Mouse (Mus musculus) adrenal gland, postnatal 14 days (tissue): ENCODE measurements around the gene Rnf157. TPM values are rescaled to one million over a fixed set of nuclear protein-coding genes. Genes with fewer than 3 reads are reported as not detected.
A peak's percentile ranks its signal among the peaks of the same experiment; 100 is the strongest.

Experiments used
- DNase-seq: peaks from one replicate; pipeline ENCODE4 v3.0.0; 2021; ENCODE audit warnings: mixed read lengths
- total RNA-seq: library from RNA; stranded (reverse); gene quantifications from 2 replicates; pipeline ENCODE4 v1.2.3, GENCODE M21; 2021

Gene Rnf157
- total RNA-seq, 1 experiment from 2014 or later: 8.6 TPM

DNA sequence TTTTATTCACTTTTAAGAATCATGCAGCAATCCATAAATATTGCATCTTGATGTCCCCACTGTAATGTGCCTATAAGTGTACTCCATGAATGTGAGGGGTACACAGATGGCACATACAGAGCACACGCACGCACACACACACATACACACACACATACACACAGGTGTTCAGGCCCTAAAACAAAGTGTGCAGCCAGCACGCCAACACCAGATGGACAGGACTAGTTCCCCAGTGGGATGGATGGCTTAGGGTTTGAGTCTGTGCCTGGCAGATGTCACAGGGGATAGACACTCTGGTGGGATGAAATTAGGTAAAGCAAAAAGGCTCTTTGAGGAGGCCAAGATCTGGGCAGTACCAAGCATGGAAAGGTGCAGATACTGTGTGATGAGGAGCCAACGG lies 76.4 kb downstream of the Rnf157 start:
- no peak for DNase-seq

DNA sequence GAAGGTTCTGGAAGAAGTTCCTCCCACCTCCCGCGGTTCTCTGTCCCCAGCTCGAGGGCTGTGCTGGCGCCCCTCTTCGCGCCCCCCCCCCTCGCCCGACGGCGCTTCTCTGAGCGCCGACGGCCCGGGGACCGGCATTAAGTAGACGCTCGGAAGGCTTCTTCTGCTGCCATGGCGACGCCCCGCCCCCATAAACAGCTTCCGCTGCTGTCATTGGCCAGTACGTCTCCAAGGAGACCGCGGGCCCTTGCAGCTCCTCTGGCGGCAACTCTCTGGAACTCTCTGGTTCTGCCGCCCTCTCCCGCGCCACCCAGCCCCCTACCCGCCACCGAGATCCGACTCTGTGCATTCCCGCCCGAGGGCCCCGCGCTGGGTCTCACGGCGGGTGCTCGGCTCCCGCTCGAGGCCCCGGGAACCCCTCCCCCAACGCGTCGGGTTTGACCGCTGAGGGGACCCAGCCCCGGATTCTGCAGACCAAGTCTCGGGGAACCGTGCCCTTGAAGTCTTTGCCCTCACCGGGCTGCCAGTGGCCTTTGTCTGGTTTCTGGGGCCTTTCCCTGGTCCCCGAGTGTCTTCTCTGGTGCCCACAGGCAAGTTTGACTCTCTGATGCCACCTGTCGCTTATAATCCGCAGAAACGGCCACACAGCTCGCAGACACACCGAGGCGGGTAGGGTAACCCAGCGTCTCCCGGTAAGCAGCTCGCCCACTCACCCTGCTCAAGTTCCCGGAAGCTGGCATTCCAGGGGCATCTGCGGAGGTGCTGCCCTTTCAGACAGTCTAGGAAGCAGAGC lies 77.4 kb downstream of the Rnf157 start, which contains the start of gene Foxj1:
TSS of gene Foxj1 (minus strand) at position 156 of the 793 bp plus-strand sequence.
- DNase-seq: peak; percentile 98

DNA sequence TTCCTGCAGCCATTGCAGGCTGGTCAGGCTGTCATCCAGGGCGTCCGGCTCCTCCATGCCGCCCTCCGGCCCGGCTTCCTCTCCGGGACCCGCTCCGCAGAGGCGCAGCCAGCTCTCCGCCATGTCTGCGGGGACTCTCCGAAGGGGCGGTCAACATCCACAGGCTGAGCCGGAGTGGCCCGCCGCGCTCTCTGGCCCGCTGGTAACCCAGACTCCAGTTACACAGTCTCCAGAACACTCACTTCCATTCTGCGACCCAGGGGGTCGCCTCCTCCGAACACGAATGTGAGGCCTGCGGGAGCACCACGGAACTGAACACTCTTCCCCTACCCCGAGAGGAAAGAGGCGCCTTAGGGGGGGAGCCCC lies 78.4 kb downstream of the Rnf157 start:
- DNase-seq: no peak

DNA sequence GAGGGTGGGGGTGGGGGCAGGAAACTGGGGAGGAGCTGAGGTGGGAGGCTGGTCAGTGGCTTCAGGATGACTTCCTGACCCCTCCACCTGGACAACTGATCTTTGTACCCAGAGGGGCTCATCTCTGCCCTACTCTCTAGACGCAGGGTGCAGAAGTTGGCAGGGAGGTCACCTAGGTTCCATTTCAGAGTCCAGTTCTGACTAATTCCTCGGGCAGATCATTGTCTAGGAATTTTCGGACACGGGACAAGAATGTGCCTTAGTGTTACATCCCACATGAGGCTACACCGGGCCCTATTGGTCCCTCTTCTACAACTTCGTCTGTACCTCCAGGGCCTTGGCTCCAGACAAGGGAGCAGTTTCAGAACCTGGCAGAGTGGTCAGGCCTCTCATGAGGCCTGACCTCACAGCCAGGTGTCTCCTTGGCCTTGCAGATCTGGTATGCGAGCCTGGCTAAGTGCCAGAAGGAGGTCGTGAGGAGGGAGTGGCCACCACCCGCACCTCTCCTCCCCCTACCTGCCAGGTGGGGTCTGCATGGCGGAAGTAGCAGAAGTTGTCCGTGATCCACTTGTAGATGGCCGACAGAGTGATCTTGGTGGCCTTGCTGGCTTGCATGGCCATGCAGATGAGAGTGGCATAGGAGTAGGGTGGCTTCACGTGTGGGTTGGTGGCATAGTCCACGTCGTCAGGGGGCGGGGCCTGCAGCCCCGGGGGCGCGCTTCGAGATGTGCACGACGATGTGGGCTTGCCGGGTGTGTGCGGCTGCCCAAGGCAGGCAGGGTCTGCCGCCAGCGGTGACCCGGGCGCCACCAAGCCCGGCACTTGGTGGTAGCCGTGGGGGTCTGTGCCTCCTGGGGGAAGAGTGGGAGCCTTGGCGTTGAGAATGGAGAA lies 79.1 kb downstream of the Rnf157 start:
- no peak for DNase-seq

DNA sequence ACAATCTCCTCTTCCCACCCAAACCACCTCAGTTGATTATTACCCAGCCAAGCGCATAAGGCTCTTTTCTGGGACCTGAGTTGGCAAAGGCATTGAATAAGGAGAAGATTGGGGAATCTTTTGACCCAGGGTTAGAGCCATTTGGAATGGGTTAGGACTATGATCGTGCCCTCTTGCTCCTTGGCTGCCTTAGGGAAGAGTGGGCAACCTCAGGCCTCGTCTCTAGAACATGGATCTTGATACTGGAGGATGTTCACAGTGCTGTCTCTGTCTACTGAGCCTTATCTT lies 79.9 kb downstream of the Rnf157 start:
- DNase-seq: no peak

DNA sequence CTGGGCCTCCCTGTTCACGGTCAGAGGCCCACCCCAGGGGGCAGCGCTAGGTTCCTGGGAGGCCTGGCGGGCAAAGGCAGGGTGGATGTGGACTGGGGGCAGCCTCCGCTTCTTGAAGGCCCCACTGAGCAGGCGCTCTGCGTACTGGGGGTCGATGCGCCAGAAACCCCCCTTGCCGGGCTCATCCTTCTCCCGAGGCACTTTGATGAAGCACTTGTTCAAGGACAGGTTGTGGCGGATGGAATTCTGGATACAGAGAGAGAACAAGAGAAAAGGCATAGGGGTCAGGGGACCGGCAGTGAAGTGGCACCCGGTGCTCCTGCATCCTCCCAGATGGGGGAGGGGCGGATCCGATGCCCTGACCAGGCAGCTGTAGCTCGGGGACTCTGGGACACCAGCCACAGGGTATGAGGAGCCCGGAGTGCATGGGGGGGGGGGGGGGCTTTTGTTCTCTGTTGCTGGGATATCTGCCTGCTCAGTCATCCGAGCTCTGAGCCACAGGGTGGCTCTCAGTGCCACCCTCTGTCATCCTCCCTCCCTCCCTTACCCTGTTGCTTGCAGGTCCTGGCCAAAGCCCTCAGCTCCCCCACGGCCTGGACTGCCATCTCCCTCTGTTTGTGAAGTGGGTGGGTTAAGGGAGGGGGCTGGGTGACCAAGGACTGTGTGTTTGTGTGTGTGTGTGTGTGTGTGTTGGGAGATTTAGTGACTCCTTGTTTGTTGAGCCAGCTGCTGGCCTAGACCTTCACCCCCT lies 80.4 kb downstream of the Rnf157 start:
- peak; percentile 45 for DNase-seq

DNA sequence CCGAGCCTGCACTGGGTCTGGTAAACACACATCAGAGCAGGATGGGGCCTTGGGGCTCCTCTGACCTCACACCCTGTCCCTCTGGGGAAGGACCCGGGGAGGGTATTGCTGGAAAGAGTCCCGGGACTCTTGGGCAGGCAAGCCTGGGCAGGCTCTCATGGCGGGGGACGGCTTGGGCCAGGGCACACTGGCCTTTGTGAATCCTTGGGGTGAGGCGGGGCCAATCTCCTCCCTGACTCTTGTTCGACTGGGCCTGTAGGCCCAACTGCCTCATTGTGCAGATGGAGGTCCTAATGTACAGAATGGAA lies 82.7 kb downstream of the Rnf157 start:
- DNase-seq: no peak

DNA sequence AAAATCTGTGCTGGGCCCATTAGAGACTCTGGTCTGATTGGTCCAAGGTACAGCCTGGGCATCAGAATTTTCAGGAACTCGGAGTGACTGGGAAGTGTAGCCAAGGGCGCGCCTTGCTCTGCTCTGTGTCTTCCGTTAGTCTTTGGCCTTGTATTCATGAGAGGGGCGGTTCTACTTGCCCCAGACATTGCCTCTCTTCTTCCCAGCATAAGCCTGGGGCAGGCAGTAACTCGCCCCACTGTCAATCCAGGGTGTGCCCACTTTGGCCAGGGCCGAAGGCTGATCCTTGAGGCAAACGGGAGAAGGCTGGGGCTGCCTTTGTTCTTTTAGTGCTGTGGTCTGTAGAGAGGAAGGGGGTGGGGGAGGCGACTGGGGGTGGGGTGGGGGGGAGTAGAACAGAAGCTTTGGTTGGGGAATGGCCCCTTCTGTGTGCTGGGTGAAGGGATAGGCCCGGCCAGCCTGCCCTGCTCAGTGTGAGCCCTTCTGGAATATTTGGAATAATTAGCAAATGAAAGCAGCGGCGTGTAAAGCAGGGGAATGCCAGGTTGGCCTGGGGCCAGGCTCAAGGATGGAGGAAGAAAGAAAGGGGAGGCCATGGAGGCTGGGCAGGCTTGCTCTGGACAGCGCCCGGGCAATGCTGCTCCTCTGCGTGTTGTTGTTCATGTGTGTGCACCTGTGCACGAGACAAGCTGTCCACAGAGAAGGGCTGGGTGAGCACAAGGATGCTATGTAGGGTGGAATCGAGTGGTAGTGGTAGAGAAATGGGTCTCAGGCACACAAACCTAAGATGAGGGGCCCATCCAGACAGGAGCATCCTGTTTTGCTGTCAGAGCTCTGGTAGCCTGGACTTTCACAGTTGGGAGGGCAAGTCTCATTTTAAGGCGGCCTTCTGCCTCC lies 83.3 kb downstream of the Rnf157 start:
- DNase-seq: no peak

DNA sequence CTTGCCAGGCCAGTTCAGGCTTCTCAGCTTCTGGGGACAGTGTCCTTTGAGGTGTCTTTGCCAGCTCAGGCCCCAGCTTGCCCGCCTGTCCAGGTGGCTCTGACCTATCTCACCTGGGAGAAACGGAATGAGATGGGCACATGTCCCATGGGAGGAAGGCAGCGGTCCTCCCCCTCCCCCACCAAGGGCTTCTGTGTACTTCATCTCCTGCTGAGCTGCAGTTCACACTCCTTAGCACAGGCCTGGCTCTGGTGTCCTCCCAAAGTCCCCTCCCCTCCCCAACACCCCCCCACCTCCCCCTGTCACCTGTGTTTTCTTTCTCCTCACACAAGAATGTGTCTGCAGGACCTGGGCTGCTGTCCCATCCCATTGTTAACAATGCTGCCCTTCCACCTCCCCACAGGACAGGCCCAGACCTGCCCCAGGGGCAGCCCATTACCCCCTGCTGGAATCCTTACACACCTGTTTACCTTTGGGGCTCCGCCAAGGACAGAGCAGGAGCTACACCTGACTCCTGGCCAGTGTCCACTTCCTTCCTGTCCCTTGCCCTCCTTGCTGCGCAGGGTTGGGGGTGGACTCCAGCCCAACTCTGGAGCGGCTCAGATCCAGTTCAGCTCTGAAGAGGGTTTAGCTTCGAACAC lies 85.7 kb downstream of the Rnf157 start:
- DNase-seq: no peak

DNA sequence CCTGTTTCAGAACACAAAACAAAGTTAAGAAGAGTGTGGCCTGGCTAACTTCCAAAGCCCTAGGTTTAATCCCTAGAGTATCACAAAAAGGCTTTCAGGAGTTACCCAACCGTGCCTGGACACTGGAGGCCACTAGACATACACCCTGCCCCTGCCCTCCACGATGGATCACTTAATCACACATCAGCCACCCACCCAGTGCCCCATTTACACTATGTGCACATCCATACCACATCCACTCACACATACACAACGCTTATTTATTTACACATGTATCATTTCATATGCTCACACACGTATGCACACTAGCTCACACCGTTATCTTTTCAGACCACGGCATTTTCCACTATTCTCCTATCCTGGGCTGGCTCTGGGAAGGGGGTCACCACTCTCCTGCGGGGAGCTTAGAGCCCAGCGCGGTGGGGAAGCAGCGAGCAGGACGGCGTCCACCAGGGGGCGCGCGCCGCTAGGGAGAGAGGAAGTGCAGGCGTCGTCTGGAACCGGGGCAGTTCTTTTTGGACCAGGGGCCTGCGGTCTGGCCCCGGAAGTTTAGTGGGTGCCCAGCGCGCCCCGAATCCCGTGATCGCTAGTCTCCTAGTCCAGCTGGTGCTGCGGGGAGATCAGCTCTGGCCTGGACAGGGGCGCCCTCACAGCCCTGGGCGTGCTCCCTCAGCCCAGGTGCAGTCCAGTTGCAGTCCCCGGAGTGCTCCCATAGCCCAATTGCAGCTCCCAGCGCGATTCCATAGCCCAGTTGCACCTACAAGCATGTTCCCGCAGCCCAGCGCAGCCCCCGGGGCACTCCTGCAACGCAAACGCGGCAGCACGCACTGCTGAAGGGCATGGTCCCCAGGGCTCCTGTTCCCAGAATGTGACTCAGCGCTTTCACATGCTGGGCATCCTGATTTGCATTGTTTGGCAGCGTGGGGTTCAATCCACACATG lies 93.8 kb downstream of the Rnf157 start:
- peak; percentile 95 for DNase-seq

DNA sequence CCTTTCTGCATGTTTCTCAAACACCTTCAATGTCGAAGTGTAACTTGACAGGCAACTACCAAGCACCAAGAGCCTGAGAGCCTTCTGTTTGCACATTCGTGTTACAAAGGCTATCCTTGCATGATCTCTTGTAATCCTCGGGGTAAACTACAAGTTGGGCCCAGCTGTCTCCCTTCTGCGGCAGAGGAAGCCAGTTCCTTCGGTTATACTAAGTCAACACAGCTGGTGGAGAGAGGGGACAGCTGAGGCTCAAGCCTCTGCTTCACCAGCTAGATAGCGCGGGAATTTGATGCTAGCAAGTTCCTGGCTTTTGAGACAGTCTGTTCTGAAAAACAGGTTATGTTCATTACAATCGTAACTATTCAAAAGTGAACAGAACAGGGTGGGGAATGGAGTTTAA lies 100.5 kb downstream of the Rnf157 start:
- no peak for DNase-seq

DNA sequence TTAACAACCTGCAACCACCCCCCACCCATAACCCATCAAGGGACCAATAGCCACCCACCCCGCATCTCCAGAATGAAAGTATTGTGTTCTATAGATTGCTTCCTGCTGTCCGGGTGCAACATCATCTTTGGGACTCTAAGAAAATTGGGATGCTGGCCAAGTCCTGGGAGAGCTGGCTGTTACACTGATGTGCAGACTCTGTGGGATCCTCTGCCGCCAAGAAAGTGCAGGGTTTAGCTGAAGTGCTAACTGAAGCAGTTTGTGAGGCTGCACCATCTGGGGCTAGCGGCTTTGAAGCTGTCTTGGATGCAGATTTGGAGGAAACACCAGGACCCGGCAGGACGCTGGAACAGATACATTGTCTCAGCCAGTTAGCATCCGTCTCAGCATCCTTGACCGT lies 101.7 kb downstream of the Rnf157 start:
- no peak for DNase-seq

DNA sequence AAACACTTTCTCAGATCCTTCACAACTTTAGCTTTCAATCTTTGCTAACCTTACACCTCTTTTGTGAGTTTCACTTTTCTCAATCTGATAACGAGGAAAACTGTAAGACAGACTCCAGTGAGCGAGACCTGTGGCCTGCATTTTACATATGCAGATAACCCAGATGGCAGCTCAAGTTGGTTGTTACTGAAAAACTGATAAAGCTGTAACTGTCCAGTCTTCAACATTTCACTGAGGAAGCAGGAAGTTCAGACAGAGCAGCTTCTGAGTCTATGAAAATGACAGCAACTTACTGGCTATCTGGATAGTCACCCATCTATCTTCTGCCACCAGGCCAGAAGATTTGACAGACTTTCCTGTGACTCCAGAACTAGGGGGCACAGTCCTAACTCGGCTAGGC lies 103.2 kb downstream of the Rnf157 start:
- no peak for DNase-seq

DNA sequence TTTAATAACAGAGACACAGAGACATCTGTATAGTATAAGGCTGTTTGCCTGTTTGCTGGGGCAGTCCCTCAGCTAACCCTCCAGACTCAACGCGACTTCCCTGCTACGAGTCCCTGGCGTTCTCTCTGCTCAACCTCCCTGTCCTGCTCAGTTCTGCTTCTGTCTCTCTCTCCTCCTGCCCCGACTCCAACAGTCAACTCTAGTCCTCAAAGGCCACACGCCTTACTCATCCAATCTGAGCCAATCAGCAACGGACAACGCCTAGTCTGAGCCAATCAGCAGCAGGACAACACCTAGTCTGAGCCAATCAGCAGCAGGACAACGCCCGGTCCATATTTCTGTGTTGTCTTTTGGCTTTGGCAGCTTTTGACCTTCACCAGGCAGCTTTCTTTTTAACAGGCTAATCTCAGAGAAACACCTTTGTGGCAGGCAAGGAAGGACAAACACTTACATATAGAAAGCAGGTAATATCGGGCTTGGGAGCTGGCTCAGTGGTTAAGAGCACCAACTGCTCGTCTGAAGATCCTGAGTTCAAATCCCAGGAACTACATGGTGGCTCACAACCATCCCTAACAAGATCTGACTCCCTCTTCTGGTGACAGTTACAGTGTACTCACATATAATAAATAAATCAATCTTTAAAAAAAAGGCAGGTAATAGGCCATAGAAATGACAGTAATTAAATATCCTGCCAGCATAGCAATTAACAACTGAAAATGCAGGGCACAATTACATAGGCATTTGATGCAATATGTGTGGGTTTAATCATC lies 104.9 kb downstream of the Rnf157 start:
- no peak for DNase-seq

DNA sequence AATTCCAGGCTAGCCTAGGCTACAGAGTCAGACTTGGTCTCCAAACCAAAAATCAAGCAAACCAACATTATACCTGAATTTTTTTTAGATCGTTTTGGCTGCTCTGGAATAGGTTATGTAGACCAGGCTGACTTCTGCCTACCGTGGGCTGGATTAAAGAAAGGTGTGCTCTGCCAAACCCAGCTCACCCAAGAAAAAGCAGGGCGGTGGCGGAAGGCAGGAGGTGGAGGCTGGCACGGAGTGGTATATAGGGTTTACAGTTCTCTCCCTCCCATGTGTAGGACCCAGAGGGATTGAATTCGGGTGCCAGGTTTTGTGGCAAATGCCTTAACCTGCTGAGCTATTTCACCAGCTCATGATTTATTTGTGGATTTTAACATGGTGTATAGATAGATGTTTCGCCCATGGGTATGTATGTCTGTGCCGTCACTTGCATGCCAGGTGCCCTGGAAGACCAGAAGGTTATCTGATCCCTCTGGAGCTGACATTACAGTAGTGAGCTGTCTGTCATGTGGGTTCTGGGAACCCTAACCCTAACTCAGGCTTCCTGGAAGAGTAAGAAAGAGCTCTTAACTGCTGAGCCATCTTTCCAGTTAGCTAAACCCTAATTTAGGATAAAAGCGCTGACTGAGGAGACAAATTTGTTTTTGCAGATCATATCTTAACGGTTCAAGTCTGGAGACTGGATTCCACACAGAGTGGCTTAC lies 105.7 kb downstream of the Rnf157 start, which contains the start of gene Exoc7:
TSS of gene Exoc7 (minus strand) at position 215 of the 707 bp plus-strand sequence.
- DNase-seq: no peak

DNA sequence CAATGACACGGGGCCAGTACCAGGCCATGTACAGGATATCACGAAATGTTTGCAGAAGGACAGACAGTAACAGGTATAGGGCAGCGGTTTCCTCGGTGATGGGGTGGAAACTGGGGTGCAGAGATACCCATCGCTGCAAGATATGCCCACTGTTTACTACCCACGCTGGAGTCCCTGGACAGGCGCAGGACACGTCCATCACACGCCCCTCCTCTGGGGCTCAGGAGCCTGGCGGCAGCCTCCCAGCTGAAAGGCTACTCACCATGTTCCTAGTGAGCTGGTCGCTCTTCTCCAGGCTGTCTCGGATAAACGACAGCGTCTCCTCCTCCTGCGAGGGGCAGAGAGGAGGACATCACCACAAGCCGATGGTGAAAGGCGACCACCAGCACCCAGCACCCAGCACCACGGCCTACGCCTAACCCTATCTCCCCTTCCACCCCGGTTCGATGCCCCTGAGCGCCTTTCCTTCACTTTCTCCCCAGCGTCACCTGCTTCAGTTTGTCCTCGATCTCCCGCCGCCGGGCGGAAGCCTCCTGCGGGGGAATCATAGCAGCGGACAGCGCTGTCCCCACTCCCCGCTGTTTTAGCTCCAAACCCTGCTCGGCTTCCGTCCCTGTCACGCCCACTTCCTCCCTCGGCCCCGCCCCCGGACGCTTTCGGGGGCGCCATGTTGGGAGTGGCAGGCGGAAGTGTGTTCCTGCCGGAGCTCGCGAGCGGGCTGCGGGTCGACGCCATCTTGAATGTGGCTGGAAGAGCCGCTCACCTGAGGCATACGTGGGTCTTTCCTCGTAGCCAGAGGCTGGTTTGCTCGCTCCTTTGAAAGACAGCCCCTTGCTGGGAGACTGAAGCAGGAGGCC lies 106.5 kb downstream of the Rnf157 start:
- DNase-seq: peak; percentile 97

DNA sequence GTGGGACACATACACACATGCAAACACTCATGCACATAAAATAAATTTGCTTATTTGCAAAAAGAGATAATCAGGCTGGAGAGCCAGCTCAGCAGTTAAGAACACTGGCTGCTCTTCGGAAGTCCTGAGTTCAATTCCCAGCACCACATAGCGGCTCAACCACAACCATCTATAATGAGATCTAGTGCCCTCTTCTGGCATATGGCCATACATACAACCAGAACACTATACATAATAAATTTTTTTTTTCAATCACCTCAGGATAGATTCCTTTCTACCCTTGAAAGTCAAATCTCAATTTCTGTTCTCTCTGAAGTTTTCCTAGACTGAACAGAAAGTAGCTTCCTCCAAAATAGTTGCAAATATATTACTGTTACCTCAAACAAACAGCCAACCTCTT lies 107.4 kb downstream of the Rnf157 start:
- DNase-seq: no peak

DNA sequence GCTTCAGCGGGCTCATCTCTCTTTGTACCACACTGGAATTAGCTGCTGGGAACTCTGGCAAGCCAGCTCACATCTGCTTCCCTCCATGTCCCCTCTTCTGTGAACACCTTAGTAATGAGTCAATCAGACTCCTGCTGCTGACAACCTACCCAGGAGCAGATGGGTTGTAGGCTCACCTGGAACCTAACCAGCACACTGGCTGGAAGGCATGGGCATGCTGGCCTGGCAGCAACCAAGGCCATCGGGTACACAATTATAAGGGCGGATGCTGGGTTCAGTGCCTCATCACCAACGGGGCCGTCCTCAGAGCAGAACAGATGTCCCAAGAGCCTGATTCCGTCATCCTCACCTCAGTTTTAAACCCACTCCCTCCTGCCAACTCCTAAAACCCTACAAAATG lies 114.2 kb downstream of the Rnf157 start:
- no peak for DNase-seq
